Mouse (Mus musculus) midbrain, embryonic 15.5 days (tissue): Measurements from ENCODE around the gene Igtp. TPM values are rescaled to one million over a fixed set of nuclear protein-coding genes. Genes with fewer than 3 reads are reported as not detected.

ENCODE experiments used
- ATAC-seq: fragments of 200-750 bp; cut with Nextera tagmentation; replicated peaks from 2 replicates; pipeline ENCODE4 v1.8.0; 2017; ENCODE audit warnings: moderate TSS enrichment
- H3K27ac ChIP-seq: fragments of 300-500 bp; sonication (generic); 2 replicates; pipeline ENCODE4 v1.5.1; 2015; ENCODE audit warnings: mild to moderate bottlenecking, inconsistent platforms
- H3K27me3 ChIP-seq: fragments of 300-500 bp; sonication (generic); replicated peaks from 2 replicates; pipeline ENCODE4 v1.6.1; 2015; ENCODE audit warnings: inconsistent platforms
- H3K36me3 ChIP-seq: fragments of 300-500 bp; sonication (generic); replicated peaks from 2 replicates; pipeline ENCODE4 v1.6.1; 2015; ENCODE audit warnings: inconsistent platforms
- H3K4me1 ChIP-seq: fragments of 300-500 bp; sonication (generic); 2 replicates; pipeline ENCODE4 v1.6.1; 2015; ENCODE audit warnings: inconsistent platforms
- H3K4me2 ChIP-seq: fragments of 300-500 bp; sonication (generic); 2 replicates; pipeline ENCODE4 v1.6.1; 2015; ENCODE audit warnings: inconsistent platforms, mild to moderate bottlenecking, moderate library complexity
- H3K4me3 ChIP-seq: fragments of 300-500 bp; sonication (generic); 2 replicates; pipeline ENCODE4 v1.5.1; 2015; ENCODE audit warnings: mild to moderate bottlenecking, inconsistent platforms
- H3K9ac ChIP-seq: fragments of 300-500 bp; sonication (generic); 2 replicates; pipeline ENCODE4 v1.6.1; 2015; ENCODE audit warnings: mild to moderate bottlenecking, inconsistent platforms
- H3K9me3 ChIP-seq: fragments of 300-500 bp; sonication (generic); 2 replicates; pipeline ENCODE4 v1.6.1; 2016; ENCODE audit warnings: inconsistent platforms
- WGBS: fragments of 180-500 bp; shearing (Covaris S2); methylation state at CpG from one replicate; pipeline ENCODE4 v1.1.7; 2015; ENCODE audit warnings: mixed read lengths; 5-methylcytosine and 5-hydroxymethylcytosine counted together
- polyA plus RNA-seq: library from polyadenylated mRNA; unstranded; fragments of >200 nt; fragmentation: Nextera tagmentation; extraction: Ambion mirVana; gene quantifications from 2 replicates; pipeline ENCODE4 v1.2.1, GENCODE M21; 2015

Igtp gene
- polyA plus RNA-seq, 1 experiment from 2014 or later = 1.3 TPM

DNA sequence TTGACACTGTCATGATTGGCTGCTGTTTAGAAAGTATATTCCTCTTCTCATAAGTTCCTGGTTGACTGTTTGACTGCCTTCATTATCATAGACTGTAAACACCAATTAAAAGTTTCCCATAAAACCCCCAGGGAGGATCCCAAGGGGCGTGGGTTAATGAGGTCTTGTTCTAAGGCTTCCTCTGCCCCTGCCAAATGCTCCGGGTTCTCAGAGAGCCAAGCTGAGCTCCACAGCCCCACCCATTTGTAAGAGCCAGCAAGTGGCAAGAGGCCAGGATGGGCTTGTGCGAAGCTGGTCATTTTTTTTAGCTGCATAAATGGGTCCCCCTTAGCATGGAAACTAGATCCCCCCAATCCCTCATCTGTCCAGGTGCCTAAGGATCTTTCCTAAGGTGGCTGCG is 47.9 kb downstream of the Igtp start:
- no peaks in the 10 kb centered on the region for H3K9me3 ChIP-seq
- H3K27ac ChIP-seq = no peak overlapping the region
- no peaks in the 10 kb centered on the region for H3K36me3 ChIP-seq
- H3K4me3 ChIP-seq = no peak overlapping the region
- 55% methylated on average over 4 of the region's 4 CpGs for WGBS
- H3K4me1 ChIP-seq = no peaks in the 10 kb centered on the region
- H3K27me3 ChIP-seq = no peaks in the 10 kb centered on the region; the same call in 1 of the 2 replicates
- ATAC-seq = no peak
- H3K4me2 ChIP-seq = no peak overlapping the region
- no peak overlapping the region for H3K9ac ChIP-seq

DNA sequence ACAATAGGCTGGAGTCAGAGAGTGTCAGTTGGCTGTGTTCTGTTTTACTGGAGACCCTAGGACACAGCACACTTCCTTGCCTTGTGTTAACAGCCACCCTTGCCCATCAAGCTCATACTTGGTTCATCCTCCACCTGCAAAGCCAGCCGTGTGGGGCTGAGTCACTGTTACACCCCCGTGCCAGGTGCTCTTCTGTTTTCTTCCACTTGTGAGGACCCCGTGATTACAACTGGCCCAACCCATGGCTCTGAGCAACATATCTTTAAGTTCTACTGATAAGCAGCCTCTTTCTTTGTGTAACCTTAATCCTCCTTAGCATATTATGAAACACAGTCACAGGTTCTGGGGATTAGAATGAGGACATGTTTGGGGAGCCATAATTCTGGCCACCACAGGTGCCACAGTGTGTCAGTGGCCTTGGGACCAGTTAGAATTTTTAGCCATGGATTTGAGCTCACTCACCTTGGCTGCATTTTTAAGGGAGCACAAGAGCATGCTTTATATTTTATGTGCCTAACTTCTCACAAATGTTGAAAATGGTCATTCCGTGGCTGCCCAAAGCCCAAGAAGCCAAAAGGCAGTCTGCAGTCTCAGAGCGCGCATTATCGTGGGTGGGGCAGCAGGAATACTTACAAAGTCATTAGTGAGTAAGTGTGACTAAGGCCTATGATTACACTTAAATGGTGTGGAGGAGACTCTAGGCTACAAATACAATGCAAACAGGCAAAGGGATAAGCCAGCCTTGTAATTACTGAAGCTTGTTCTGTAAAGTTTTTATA is 50.0 kb downstream of the Igtp start:
- H3K36me3 ChIP-seq = no peaks in the 10 kb centered on the region
- 86% methylated on average over 7 of the region's 7 CpGs for WGBS
- H3K9ac ChIP-seq = no peak overlapping the region
- H3K27me3 ChIP-seq = no peaks in the 10 kb centered on the region; the same call in 1 of the 2 replicates
- H3K4me2 ChIP-seq = no peak overlapping the region
- H3K9me3 ChIP-seq = no peaks in the 10 kb centered on the region
- H3K27ac ChIP-seq = no peak overlapping the region
- ATAC-seq = no peak
- H3K4me3 ChIP-seq = no peak overlapping the region
- H3K4me1 ChIP-seq = no peaks in the 10 kb centered on the region

DNA sequence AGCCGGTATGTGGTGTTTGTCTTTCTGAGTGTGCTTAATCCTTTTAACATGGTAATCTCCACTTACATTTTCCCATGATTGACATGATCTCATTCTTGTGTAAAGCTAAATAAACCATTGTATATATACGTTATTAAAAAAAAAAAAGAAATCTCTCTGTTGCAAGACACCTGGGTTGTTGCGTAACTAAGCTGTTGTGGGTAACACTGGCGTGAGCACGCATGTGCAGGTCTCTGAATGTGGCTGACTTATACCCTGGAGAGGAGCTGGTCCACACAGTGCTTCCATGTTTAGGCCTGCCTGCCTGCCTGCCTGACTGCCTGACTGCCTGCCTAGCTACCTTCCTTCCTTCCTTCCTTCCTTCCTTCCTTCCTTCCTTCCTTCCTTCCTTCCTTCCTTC is 51.2 kb downstream of the Igtp start:
- H3K9me3 ChIP-seq = no peaks in the 10 kb centered on the region
- no peak overlapping the region for H3K9ac ChIP-seq
- no peak for ATAC-seq
- H3K4me1 ChIP-seq = no peaks in the 10 kb centered on the region
- no peaks in the 10 kb centered on the region for H3K36me3 ChIP-seq
- H3K27me3 ChIP-seq = no peaks in the 10 kb centered on the region; the same call in 1 of the 2 replicates
- 53% methylated on average over 5 of the region's 5 CpGs for WGBS
- H3K4me2 ChIP-seq = no peak overlapping the region
- H3K4me3 ChIP-seq = no peak overlapping the region
- H3K27ac ChIP-seq = no peak overlapping the region

DNA sequence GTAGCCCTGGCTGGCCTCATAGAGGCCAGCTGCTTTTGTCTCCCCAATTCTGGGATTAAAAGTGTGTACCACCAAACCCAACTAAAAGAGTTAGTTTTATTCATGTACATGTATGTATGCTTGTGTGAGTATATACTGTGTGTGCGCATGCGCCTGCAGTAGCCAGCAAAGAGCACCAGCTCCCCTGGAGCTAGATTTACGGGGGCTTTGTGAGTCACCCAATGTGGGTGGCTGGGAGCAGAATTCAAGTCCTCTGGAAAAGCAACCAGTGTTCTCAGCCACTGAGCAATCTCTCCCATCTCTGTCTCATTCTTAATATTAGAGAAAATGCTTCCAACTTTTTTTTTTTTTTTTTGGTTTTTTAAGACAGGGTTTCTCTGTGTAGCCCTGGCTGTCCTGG is 55.1 kb downstream of the Igtp start:
- Histone ChIP-seq H3K27me3 (no peaks in the 10 kb centered on the region), H3K4me1 (no peaks in the 10 kb centered on the region), H3K27ac (no peak overlapping the region), H3K9me3 (no peaks in the 10 kb centered on the region), H3K9ac (no peak overlapping the region), H3K36me3 (no peaks in the 10 kb centered on the region), H3K4me2 (no peak overlapping the region), H3K4me3 (no peak overlapping the region)
- ATAC-seq = no peak
- 95% methylated on average over 3 of the region's 3 CpGs for WGBS

Other genes with a start within 250 kb of the Igtp start
- gene Larp1, start 190.5 kb upstream of the Igtp start, polyA plus RNA-seq = 22.1 and 22.8 TPM in 2 replicates
- gene Gm12248, start 106.4 kb upstream of the Igtp start, polyA plus RNA-seq = 0.15 and 0.18 TPM in 2 replicates
- gene Cnot8, start 95.4 kb upstream of the Igtp start, polyA plus RNA-seq = 115 and 116 TPM in 2 replicates
- gene Gemin5, start 31.0 kb upstream of the Igtp start, polyA plus RNA-seq = 14.0 and 15.1 TPM in 2 replicates
- 93.1 and 95.2 TPM in 2 replicates for gene Mrpl22, start 27.9 kb upstream of the Igtp start, polyA plus RNA-seq
- gene Irgm2, start 62 bp downstream of the Igtp start, polyA plus RNA-seq = 1.2 and 2.0 TPM in 2 replicates
- gene 4930438A08Rik, start 75.2 kb downstream of the Igtp start, polyA plus RNA-seq = not detected in 2 replicates
- 30.5 and 32.5 TPM in 2 replicates for gene Zfp692, start 107.5 kb downstream of the Igtp start, polyA plus RNA-seq
- 40.6 and 42.7 TPM in 2 replicates for gene Zfp672, start 130.8 kb downstream of the Igtp start, polyA plus RNA-seq
- gene Sh3bp5l, start 131.2 kb downstream of the Igtp start, polyA plus RNA-seq = 53.4 and 55.8 TPM in 2 replicates
- 0.31 TPM in 1 of 2 replicates, not detected in the other for gene Lypd8, start 179.5 kb downstream of the Igtp start, polyA plus RNA-seq
- gene 1810065E05Rik, start 221.6 kb downstream of the Igtp start, polyA plus RNA-seq = not detected in 2 replicates
- gene Gm12253, start 233.0 kb downstream of the Igtp start, polyA plus RNA-seq = not detected in 2 replicates